18 mouse cellular contexts compared by ENCODE assay signal in genomic region chr15:85631591-85631990, GRCm38 (mm10). TPM values are rescaled to one million over a fixed set of nuclear protein-coding genes. Genes with fewer than 3 reads are reported as not detected.
"Had no signal": no experiment of that assay in that cellular context is flagged by ENCODE, and none has a peak within 500 bp of the region (broad histone marks: within the 10 kb centered on the region; RNA-seq: fewer than 3 reads in every experiment).

No protein-coding gene starts in this region.

- H3K4me3 ChIP-seq: limb, embryonic 13.5 days; liver, embryonic 13.5 days; neural tube, embryonic 12.5 days had no signal

- H3K36me3 ChIP-seq: limb, embryonic 13.5 days; liver, embryonic 13.5 days; neural tube, embryonic 12.5 days had no signal

- ATAC-seq: hindbrain, embryonic 16.5 days; inflammation-experienced regulatory T-cells, adult 6 months; intestine, embryonic 16.5 days had no signal

- H3K4me2 ChIP-seq: limb, embryonic 13.5 days; liver, embryonic 13.5 days; neural tube, embryonic 12.5 days had no signal

- H3K9me3 ChIP-seq: limb, embryonic 13.5 days; liver, embryonic 13.5 days; neural tube, embryonic 12.5 days had no signal

- H3K9ac ChIP-seq: limb, embryonic 13.5 days; liver, embryonic 13.5 days; neural tube, embryonic 12.5 days had no signal

- H3K27me3 ChIP-seq: neural tube, embryonic 12.5 days had no signal

- DNase-seq: kidney, adult 2 months; kidney, postnatal 36 days; left cerebral cortex, postnatal 4 days; liver, embryonic 13.5 days; lung, adult 2 months; lung, postnatal 14 days; lung, postnatal 4 days; midbrain, embryonic 14.5 days; thymus, adult 18-20 months; thymus, postnatal 36 days had no signal

- H3K27ac ChIP-seq: limb, embryonic 13.5 days; liver, embryonic 13.5 days; neural tube, embryonic 12.5 days had no signal

RNA-seq across cellular contexts. Expression of gene Wnt7b, which starts 49.3 kb away (rescaled TPM):
- total RNA-seq: megakaryocyte progenitor cell, adult 5-6 weeks; megakaryocyte-erythroid progenitor cell, adult 5-6 weeks had no signal
- polyA plus RNA-seq: inflammation-experienced regulatory T-cells, adult 6 months; small intestine, adult 2 months had no signal
